Mouse (Mus musculus) hindbrain, embryonic 12.5 days (tissue): ENCODE measurements around the gene Rbm20. TPM values are rescaled to one million over a fixed set of nuclear protein-coding genes. Genes with fewer than 3 reads are reported as not detected.

Experiments
- ATAC-seq: fragments of 200-750 bp; cut with Nextera tagmentation; 2 replicates; pipeline ENCODE4 v1.8.0; 2017; ENCODE audit warnings: moderate TSS enrichment; ENCODE audit not compliant: low FRiP score
- H3K27ac ChIP-seq: fragments of 300-500 bp; sonication (generic); 2 replicates; pipeline ENCODE4 v1.5.1; 2016; ENCODE audit warnings: mild to moderate bottlenecking
- H3K27me3 ChIP-seq: fragments of 300-500 bp; sonication (generic); 2 replicates; pipeline ENCODE4 v1.6.1; 2016; ENCODE audit warnings: mild to moderate bottlenecking
- H3K36me3 ChIP-seq: fragments of 300-500 bp; sonication (generic); 2 replicates; pipeline ENCODE4 v1.6.1; 2016; ENCODE audit warnings: mild to moderate bottlenecking
- H3K4me1 ChIP-seq: fragments of 300-500 bp; sonication (generic); 2 replicates; pipeline ENCODE4 v1.6.1; 2016
- H3K4me2 ChIP-seq: fragments of 300-500 bp; sonication (generic); replicated peaks from 2 replicates; pipeline ENCODE4 v1.6.1; 2016; ENCODE audit warnings: mild to moderate bottlenecking
- H3K4me3 ChIP-seq: fragments of 300-500 bp; sonication (generic); 2 replicates; pipeline ENCODE4 v1.5.1; 2016; ENCODE audit warnings: mild to moderate bottlenecking
- H3K9ac ChIP-seq: fragments of 300-500 bp; sonication (generic); 2 replicates; pipeline ENCODE4 v1.6.1; 2016; ENCODE audit warnings: mild to moderate bottlenecking, moderate library complexity
- H3K9me3 ChIP-seq: fragments of 300-500 bp; sonication (generic); replicated peaks from 2 replicates; pipeline ENCODE4 v1.6.1; 2016; ENCODE audit warnings: mild to moderate bottlenecking
- WGBS: fragments of 180-500 bp; shearing (Covaris S2); methylation state at CpG from one replicate; pipeline ENCODE4 v1.1.7; 2016; 5-methylcytosine and 5-hydroxymethylcytosine counted together
- polyA plus RNA-seq: library from polyadenylated mRNA; unstranded; fragments of >200 nt; fragmentation: Nextera tagmentation; extraction: Ambion mirVana; gene quantifications from 2 replicates; pipeline ENCODE4 v1.2.1, GENCODE M21; 2016

The Rbm20 gene
- polyA plus RNA-seq, 1 experiment from 2014 or later = 1.5 TPM

- H3K27me3 ChIP-seq = no peaks in the 10 kb centered on the region
- WGBS = 79% methylated on average over 22 of the region's 22 CpGs
- no peaks in the 10 kb centered on the region for H3K36me3 ChIP-seq
- no peak overlapping the region for H3K27ac ChIP-seq
- H3K4me1 ChIP-seq = 0 out of 2 replicates have a peak, but pooled peaks cover 4% of the 10 kb centered on the region
- H3K4me2 ChIP-seq = no peak overlapping the region
- peaks cover 4% of the 10 kb centered on the region; the same call in 1 of the 2 replicates for H3K9me3 ChIP-seq
- H3K9ac ChIP-seq = no peak overlapping the region
- ATAC-seq = no peak
- H3K4me3 ChIP-seq = no peak overlapping the region
These were observed 74.5 kb downstream of the Rbm20 start for GRCm38 (mm10) chr19:53751420-53752185.

DNA sequence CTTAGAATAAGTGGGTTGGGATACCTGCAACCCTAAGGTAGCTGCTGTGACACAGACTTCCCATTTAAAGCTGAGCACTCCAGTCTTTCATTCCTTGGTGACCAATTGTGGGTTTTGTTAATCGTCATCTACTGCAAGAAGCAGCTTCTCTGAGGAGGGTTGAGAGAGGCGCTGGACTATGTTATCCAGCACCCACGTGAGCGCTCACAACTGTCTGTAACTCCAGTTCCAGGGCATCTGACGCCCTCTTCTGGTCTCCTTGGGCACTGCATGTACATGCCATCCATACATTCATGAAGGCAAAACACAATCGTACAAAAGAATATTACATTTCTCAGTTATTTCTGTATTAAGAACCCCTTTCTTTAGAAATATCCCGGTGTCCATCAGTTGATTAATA, 75.9 kb downstream of the Rbm20 start:
- Histone ChIP-seq H3K4me3 (no peak overlapping the region), H3K4me1 (0 out of 2 replicates have a peak, but pooled peaks cover 4% of the 10 kb centered on the region), H3K9ac (no peak overlapping the region), H3K9me3 (peaks cover 7% of the 10 kb centered on the region; the same call in 1 of the 2 replicates), H3K27ac (no peak overlapping the region), H3K27me3 (no peaks in the 10 kb centered on the region), H3K36me3 (no peaks in the 10 kb centered on the region), H3K4me2 (no peak overlapping the region)
- no peak for ATAC-seq
- 56% methylated on average over 7 of the region's 7 CpGs for WGBS

- Histone ChIP-seq H3K9ac (no peak overlapping the region), H3K4me1 (0 out of 2 replicates have a peak, but pooled peaks cover 4% of the 10 kb centered on the region), H3K4me3 (no peak overlapping the region), H3K36me3 (no peaks in the 10 kb centered on the region), H3K4me2 (no peak overlapping the region), H3K27me3 (no peaks in the 10 kb centered on the region), H3K9me3 (peaks cover 7% of the 10 kb centered on the region; the same call in 1 of the 2 replicates), H3K27ac (no peak overlapping the region)
- ATAC-seq = no peak
- WGBS = 76% methylated on average over 7 of the region's 7 CpGs
These were observed 77.3 kb downstream of the Rbm20 start for GRCm38 (mm10) chr19:53754421-53754830.

DNA sequence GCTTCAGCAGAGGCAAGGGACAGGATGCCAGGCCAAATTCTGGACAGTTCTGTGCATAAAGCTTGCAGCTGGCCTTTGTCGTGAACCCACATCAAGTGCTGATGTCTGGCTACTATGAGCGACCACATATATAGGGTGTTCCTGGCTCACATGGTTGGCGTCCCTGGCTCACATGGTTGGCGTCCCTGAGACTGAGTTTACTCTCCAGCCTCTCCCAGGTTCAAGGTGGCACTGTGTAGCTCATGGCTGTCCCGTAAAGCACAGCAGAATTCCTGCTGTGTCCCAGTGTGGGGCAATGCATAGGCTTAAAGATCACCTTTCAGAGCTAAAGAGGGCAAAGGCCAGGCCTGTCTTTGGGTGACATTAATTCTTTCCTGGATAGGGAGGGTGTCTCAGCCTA, 78.2 kb downstream of the Rbm20 start:
- H3K9ac ChIP-seq = no peak overlapping the region
- ATAC-seq = no peak
- H3K27ac ChIP-seq = no peak overlapping the region
- peaks cover 7% of the 10 kb centered on the region; the same call in 1 of the 2 replicates for H3K9me3 ChIP-seq
- H3K36me3 ChIP-seq = no peaks in the 10 kb centered on the region
- no peak overlapping the region for H3K4me3 ChIP-seq
- no peaks in the 10 kb centered on the region for H3K27me3 ChIP-seq
- H3K4me1 ChIP-seq = 0 out of 2 replicates have a peak, but pooled peaks cover 4% of the 10 kb centered on the region
- no peak overlapping the region for H3K4me2 ChIP-seq
- 81% methylated on average over 5 of the region's 5 CpGs for WGBS

GRCm38 (mm10) chr19:53757432-53758109, 80.5 kb downstream of the Rbm20 start:
- 91% methylated on average over 17 of the region's 17 CpGs for WGBS
- H3K4me1 ChIP-seq = 0 out of 2 replicates have a peak, but pooled peaks cover 4% of the 10 kb centered on the region

GRCm38 (mm10) chr19:53758881-53759418, 81.8 kb downstream of the Rbm20 start:
- no peaks in the 10 kb centered on the region for H3K36me3 ChIP-seq
- no peak overlapping the region for H3K27ac ChIP-seq
- no peak overlapping the region for H3K4me2 ChIP-seq
- no peak overlapping the region for H3K9ac ChIP-seq
- H3K4me3 ChIP-seq = no peak overlapping the region
- H3K4me1 ChIP-seq = 0 out of 2 replicates have a peak, but pooled peaks cover 4% of the 10 kb centered on the region
- peaks cover 7% of the 10 kb centered on the region; the same call in 1 of the 2 replicates for H3K9me3 ChIP-seq
- H3K27me3 ChIP-seq = no peaks in the 10 kb centered on the region
- ATAC-seq = no peak
- 83% methylated on average over 2 of the region's 2 CpGs for WGBS

More at GRCm38 (mm10) chr19:53757432-53758109, 80.5 kb downstream of the Rbm20 start:
- Histone ChIP-seq H3K4me3 (no peak overlapping the region), H3K27ac (no peak overlapping the region), H3K4me2 (no peak overlapping the region), H3K27me3 (no peaks in the 10 kb centered on the region), H3K9me3 (peaks cover 7% of the 10 kb centered on the region; the same call in 1 of the 2 replicates), H3K36me3 (no peaks in the 10 kb centered on the region), H3K9ac (no peak overlapping the region)
- no peak for ATAC-seq

GRCm38 (mm10) chr19:53760125-53761101, 83.3 kb downstream of the Rbm20 start:
- Histone ChIP-seq H3K36me3 (no peaks in the 10 kb centered on the region), H3K9ac (no peak overlapping the region), H3K27ac (no peak overlapping the region), H3K27me3 (no peaks in the 10 kb centered on the region), H3K9me3 (peaks cover 7% of the 10 kb centered on the region; the same call in 1 of the 2 replicates), H3K4me1 (no peaks in the 10 kb centered on the region), H3K4me2 (no peak overlapping the region), H3K4me3 (no peak overlapping the region)
- ATAC-seq = no peak
- 82% methylated on average over 17 of the region's 17 CpGs for WGBS

- H3K9me3 ChIP-seq = 0 out of 2 replicates have a peak, but pooled peaks cover 2% of the 10 kb centered on the region
- H3K9ac ChIP-seq = no peak overlapping the region
- no peak overlapping the region for H3K4me3 ChIP-seq
- no peak overlapping the region for H3K4me2 ChIP-seq
- H3K27me3 ChIP-seq = no peaks in the 10 kb centered on the region
- 72% methylated on average over 8 of the region's 8 CpGs for WGBS
- H3K36me3 ChIP-seq = no peaks in the 10 kb centered on the region
- ATAC-seq = no peak
- no peak overlapping the region for H3K27ac ChIP-seq
- H3K4me1 ChIP-seq = no peaks in the 10 kb centered on the region
These were observed 85.8 kb downstream of the Rbm20 start for GRCm38 (mm10) chr19:53762749-53763438.

DNA sequence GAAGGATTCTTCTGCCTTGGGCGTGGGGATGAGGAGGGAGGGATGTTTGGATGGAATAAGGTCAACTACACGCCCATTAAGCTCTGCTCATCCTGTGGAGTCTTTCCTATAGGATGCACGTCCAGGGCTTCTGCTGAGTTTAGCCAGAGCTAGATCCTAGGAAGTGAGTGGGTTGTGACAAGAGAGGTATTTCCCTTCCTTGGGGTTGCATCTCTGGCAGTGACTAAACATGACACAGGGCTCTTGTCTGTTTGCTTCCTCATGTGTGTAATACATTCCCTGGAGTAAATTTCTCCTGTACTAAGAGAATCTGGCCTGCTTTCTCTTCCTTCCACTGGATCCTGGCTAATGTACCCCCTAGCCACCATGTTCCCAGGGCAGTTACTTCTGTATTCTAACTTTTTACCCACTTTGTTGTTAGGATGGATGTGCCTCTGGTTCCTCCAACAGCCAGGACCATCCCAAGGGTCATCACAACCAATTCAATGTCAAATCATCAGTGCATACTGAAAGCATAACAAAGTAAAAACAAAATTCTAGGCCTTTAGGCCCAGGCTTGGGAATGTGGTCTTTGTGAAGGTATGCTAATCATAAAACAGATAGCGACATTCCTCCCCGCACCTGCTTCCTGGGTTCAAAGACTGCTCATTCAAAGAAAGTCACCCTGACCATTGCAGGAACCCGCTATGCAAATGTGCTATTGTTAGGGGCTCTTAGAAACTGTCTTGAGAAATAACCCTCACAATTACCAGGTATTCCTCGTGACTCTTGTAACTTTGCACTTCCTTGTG, 87.8 kb downstream of the Rbm20 start:
- no peak overlapping the region for H3K27ac ChIP-seq
- no peak overlapping the region for H3K9ac ChIP-seq
- H3K4me3 ChIP-seq = no peak overlapping the region
- 0 out of 2 replicates have a peak, but pooled peaks cover 2% of the 10 kb centered on the region for H3K9me3 ChIP-seq
- H3K4me1 ChIP-seq = no peaks in the 10 kb centered on the region
- ATAC-seq = no peak
- H3K4me2 ChIP-seq = no peak overlapping the region
- H3K27me3 ChIP-seq = no peaks in the 10 kb centered on the region
- H3K36me3 ChIP-seq = no peaks in the 10 kb centered on the region
- WGBS = 88% methylated on average over 7 of the region's 7 CpGs

DNA sequence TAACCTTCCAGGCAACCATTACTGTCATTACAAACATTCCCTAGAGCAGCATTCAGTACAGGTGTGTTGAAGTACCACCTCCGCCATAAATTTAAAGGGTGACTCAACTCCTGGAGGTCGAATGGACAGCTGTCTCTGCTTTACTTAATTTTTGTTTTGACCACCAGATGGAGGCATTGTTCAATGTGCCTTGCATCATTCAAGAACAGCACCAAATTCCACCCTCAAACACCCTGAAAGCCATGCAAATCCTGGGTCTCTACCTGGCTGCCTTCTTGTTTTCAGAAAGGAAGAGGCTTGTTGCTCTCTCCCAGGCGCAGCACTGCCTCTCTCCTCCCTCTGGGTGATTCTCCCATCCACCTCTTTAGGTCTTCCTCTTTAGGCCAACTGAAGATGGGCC, 91.4 kb downstream of the Rbm20 start:
- WGBS = 24% methylated on average over 3 of the region's 3 CpGs
- Histone ChIP-seq H3K4me1 (no peaks in the 10 kb centered on the region), H3K27ac (no peak overlapping the region), H3K9ac (no peak overlapping the region), H3K4me3 (no peak overlapping the region), H3K27me3 (no peaks in the 10 kb centered on the region), H3K4me2 (no peak overlapping the region), H3K9me3 (0 out of 2 replicates have a peak, but pooled peaks cover 2% of the 10 kb centered on the region), H3K36me3 (no peaks in the 10 kb centered on the region)
- ATAC-seq = no peak
